Mouse (Mus musculus) midbrain, embryonic 11.5 days (tissue): ENCODE measurements around the gene Chd6. TPM values are rescaled to one million over a fixed set of nuclear protein-coding genes. Genes with fewer than 3 reads are reported as not detected.
"Not testable (repeated sequence)": the region's sequence is repeated elsewhere in the genome, so short reads cannot be mapped to it uniquely, and the experiment has no call there.

Source experiments
- ATAC-seq: fragments of 200-750 bp; cut with Nextera tagmentation; 2 replicates; pipeline ENCODE4 v1.8.0; 2017; ENCODE audit warnings: moderate TSS enrichment, moderate library complexity; ENCODE audit not compliant: low FRiP score
- DNase-seq: peaks from one replicate; pipeline ENCODE4 v3.0.0; 2015; ENCODE audit warnings: low spot score; ENCODE audit errors: missing footprints
- H3K27ac ChIP-seq: fragments of 300-500 bp; sonication (generic); 2 replicates; pipeline ENCODE4 v1.5.1; 2014; ENCODE audit warnings: low read depth, low read length
- H3K27me3 ChIP-seq: fragments of 300-500 bp; sonication (generic); 2 replicates; pipeline ENCODE4 v1.6.1; 2014; ENCODE audit warnings: mild to moderate bottlenecking, low read length, moderate library complexity, mixed read lengths; ENCODE audit not compliant: control insufficient read depth, insufficient read depth
- H3K36me3 ChIP-seq: fragments of 300-500 bp; sonication (generic); 2 replicates; pipeline ENCODE4 v1.6.1; 2014; ENCODE audit warnings: mild to moderate bottlenecking, low read length, moderate library complexity, mixed read lengths; ENCODE audit not compliant: control insufficient read depth, insufficient read depth
- H3K4me1 ChIP-seq: fragments of 300-500 bp; sonication (generic); 2 replicates; pipeline ENCODE4 v1.6.1; 2014; ENCODE audit warnings: low read length; ENCODE audit not compliant: control insufficient read depth, insufficient read depth
- H3K4me2 ChIP-seq: fragments of 300-500 bp; sonication (generic); 2 replicates; pipeline ENCODE4 v1.6.1; 2014; ENCODE audit warnings: mild to moderate bottlenecking, moderate library complexity
- H3K4me3 ChIP-seq: fragments of 300-500 bp; sonication (generic); 2 replicates; pipeline ENCODE4 v1.5.1; 2014; ENCODE audit warnings: low read depth, low read length
- H3K9ac ChIP-seq: fragments of 300-500 bp; sonication (generic); 2 replicates; pipeline ENCODE4 v1.6.1; 2014; ENCODE audit warnings: low read length
- H3K9me3 ChIP-seq: fragments of 300-500 bp; sonication (generic); 2 replicates; pipeline ENCODE4 v1.6.1; 2016; ENCODE audit warnings: low read length; ENCODE audit not compliant: control insufficient read depth
- WGBS: fragments of 180-500 bp; shearing (Covaris S2); extraction: QIAGEN DNeasy Blood & Tissue Kit; methylation state at CpG from one replicate; pipeline ENCODE4 v1.1.7; 2014; 5-methylcytosine and 5-hydroxymethylcytosine counted together
- polyA plus RNA-seq: library from polyadenylated mRNA; unstranded; fragments of >200 nt; fragmentation: Nextera tagmentation; extraction: Ambion mirVana; gene quantifications from 2 replicates; pipeline ENCODE4 v1.2.1, GENCODE M21; 2014

Chd6 gene
- polyA plus RNA-seq, 1 experiment from 2014 or later = 34.4 TPM

DNA sequence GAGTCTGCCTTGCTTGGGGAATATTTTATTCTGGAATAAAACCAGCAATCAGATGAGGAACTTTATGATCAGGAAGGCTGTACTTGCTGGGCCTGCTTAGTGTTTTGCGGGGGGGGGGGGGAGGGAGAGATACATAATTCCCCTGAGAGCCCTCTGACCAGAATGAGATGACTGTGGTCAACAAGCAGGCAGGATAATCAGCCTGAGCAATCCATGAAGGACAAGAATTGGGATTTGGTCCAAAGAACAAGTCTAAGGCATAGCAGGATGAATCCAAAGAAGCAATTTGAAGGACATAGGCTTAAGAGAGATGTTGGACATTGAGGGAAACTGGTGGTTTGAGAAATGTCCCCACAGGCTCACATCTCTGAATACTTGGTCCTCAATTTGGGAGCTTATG is 130.2 kb downstream of the Chd6 start:
- ATAC-seq = no peak
- peaks cover 16% of the 10 kb centered on the region for H3K36me3 ChIP-seq

DNA sequence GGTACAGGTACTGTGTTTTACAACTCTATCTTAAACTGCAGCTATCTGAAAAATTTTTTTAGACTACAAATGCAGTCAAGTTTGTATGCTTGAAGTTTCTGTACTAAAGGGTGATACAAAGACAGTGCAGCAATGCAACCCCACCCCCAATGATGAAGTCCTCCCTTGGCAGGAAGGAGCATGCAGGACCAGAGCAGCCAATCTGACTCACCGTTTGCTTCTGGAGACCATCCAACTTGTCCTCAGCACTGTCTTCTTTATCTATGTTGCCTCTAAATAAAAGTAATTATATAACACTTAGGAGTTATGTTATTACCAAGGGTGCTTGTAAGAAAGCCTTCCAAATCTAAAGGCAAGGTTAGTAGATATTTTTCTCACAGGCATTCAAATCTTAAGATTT is 131.6 kb downstream of the Chd6 start:
- ATAC-seq = no peak
- 93% methylated on average over 1 of the region's 1 CpGs for WGBS
- no peak for DNase-seq
- no peak overlapping the region for H3K4me2 ChIP-seq
- no peaks in the 10 kb centered on the region for H3K27me3 ChIP-seq
- no peak overlapping the region for H3K4me3 ChIP-seq
- H3K9me3 ChIP-seq = no peaks in the 10 kb centered on the region
- peaks cover 18% of the 10 kb centered on the region for H3K36me3 ChIP-seq
- H3K27ac ChIP-seq = no peak overlapping the region
- no peak overlapping the region for H3K9ac ChIP-seq
- H3K4me1 ChIP-seq = no peaks in the 10 kb centered on the region

More for the DNA sequence above, 130.2 kb downstream of the Chd6 start:
- H3K27ac ChIP-seq = no peak overlapping the region
- WGBS = 60% methylated on average over 1 of the region's 1 CpGs
- H3K9ac ChIP-seq = no peak overlapping the region
- H3K9me3 ChIP-seq = no peaks in the 10 kb centered on the region
- no peaks in the 10 kb centered on the region for H3K4me1 ChIP-seq
- no peak overlapping the region for H3K4me2 ChIP-seq
- no peak overlapping the region for H3K4me3 ChIP-seq
- DNase-seq = no peak
- H3K27me3 ChIP-seq = no peaks in the 10 kb centered on the region

DNA sequence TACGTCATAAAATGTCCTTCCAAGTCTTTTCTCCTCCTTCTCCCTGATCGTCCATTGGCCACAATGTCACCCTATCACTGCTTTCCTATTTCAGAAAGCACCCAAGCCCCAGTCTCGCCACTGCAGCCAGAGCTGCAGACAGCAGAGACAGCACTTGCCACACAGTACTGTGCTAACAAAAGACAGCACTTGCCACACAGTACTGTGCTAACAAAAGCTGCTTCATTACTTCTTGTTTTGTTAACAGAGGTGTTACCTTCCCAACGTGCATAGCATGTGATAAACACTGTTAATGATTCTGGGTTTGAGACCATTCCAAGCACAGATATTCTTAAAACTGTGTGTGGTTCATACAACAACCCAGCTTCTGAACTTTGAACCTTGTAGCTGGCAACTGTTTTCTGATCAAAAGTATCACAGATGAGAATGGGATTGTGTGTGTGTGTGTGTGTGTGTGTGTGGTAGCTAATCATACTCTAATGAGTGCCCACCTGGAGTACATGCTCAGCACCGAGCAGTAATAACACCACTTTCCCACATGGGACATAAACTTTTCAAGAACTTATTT is 135.1 kb downstream of the Chd6 start:
- H3K9ac ChIP-seq = no peak overlapping the region
- no peak overlapping the region for H3K27ac ChIP-seq
- no peaks in the 10 kb centered on the region for H3K27me3 ChIP-seq
- peaks cover 15% of the 10 kb centered on the region for H3K36me3 ChIP-seq
- DNase-seq = no peak
- no peaks in the 10 kb centered on the region for H3K9me3 ChIP-seq
- no peak overlapping the region for H3K4me3 ChIP-seq
- no peaks in the 10 kb centered on the region for H3K4me1 ChIP-seq
- no peak for ATAC-seq
- H3K4me2 ChIP-seq = no peak overlapping the region
- 88% methylated on average over 5 of the region's 5 CpGs for WGBS

DNA sequence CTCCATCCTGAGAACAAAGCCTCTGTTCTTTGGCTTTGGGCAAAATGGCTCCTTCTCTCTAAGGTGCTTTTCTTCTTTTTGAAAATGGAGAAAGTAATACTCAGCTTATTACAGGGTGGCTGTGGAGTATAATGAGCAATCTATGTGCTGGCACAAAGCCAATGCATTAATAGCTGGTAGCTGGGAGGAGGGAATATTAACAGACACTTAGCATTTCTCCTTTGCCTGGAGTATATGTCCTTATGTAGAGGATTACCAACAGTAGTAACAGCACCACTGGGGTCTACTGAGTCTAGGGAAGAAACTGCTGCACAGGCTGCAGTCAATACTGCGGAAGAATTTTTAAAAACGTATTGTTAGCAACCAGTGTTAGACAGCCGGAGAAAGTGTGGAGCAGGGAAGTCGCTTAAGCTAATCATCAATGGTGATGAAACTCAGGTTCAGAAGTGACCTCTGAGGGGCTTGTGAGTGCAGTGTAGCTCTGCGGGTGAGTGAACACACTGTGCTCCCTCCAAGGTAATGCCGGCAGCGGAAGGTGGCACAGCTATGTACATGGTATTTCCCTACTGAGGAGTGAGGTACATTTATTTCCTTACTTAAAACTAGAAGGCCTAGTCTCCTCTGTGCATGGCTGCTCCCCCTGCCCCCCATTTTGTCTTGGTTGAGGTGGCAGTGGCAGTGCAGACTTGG is 136.6 kb downstream of the Chd6 start:
- H3K4me1 ChIP-seq = no peaks in the 10 kb centered on the region
- H3K36me3 ChIP-seq = peaks cover 10% of the 10 kb centered on the region
- no peak overlapping the region for H3K4me2 ChIP-seq
- 95% methylated on average over 7 of the region's 7 CpGs for WGBS
- no peak overlapping the region for H3K4me3 ChIP-seq
- H3K27me3 ChIP-seq = no peaks in the 10 kb centered on the region
- no peak overlapping the region for H3K27ac ChIP-seq
- no peaks in the 10 kb centered on the region for H3K9me3 ChIP-seq
- DNase-seq (no peak), ATAC-seq (no peak)
- H3K9ac ChIP-seq = no peak overlapping the region

DNA sequence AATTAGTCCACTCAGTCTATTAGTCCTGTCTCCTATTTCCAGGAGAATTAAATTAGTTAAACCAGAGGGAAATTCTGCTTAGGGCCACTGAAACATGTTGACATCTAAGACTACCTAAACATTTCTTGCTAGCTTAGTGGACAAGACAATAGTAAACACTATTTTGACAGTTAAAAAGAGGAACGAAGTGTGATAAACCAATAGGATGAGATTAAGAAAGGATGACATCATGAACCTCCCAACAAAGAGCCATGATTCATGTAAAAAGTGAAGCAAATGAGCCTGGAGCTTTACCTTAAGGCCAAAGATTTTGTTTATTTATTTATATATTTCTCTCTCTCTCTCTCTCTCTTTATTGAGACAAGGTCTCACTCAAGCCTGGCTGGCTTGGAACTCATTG is 146.7 kb downstream of the Chd6 start:
- DNase-seq (no peak), ATAC-seq (no peak)
- Histone ChIP-seq H3K4me2 (no peak overlapping the region), H3K36me3 (peaks cover 25% of the 10 kb centered on the region), H3K9me3 (no peaks in the 10 kb centered on the region), H3K4me1 (no peaks in the 10 kb centered on the region), H3K4me3 (no peak overlapping the region), H3K27ac (no peak overlapping the region), H3K27me3 (no peaks in the 10 kb centered on the region), H3K9ac (no peak overlapping the region)
- WGBS = 89% methylated on average over 1 of the region's 1 CpGs

DNA sequence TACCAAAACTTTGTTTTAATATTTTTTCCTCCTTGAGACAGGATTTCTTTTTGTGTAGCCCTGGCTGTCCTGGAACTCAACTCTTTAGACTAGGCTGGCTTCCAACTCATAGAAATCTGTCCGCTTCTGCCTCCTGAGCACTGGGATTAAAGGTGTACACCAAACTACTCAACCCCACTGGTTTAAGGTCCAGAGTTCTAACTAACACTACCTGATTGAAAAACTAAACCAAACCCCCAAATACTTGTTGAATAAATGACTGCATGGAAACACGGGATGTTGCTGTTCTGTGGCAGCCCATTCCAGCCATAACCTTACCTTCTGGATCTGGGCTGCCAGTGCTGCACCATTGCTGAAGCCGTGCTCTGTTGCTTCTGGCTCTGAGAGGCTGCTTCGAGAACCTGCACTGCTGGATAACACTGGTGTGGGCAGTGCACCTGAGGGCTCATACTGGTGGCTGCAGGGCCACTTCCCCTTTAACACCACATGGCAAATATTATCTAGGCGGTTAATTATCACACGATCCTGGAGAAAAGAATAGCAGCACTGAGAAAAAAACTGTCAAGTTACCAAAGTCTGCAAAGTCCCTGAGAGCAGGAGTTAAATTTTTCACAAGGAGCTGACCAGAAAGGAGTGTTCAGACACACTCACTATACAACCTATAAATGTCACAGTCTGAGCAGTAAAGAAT is 147.8 kb downstream of the Chd6 start:
- WGBS = 93% methylated on average over 6 of the region's 6 CpGs
- ATAC-seq (no peak), DNase-seq (no peak)
- Histone ChIP-seq H3K9me3 (no peaks in the 10 kb centered on the region), H3K4me3 (no peak overlapping the region), H3K27me3 (no peaks in the 10 kb centered on the region), H3K4me1 (no peaks in the 10 kb centered on the region), H3K9ac (no peak overlapping the region), H3K27ac (no peak overlapping the region), H3K36me3 (peaks cover 23% of the 10 kb centered on the region), H3K4me2 (no peak overlapping the region)

DNA sequence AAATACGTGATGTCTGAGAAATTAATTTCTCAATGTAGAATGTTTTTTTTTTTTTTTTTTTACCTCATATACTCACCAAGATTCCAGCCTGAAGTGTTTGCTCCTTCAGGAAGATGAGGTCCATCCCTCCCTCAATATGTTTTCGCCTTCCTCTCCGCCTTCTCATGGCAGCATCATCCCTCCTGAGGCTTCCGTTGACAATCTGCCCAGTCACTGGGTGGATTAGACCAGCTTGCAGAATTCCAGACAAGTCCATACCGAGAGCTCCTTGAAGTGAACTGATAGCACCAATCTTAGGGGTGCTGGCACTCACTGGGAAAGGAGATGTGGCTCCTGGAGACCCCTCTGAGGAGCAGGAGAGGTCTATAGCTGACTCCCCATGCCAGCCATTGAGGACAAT is 149.0 kb downstream of the Chd6 start:
- Histone ChIP-seq H3K27ac (no peak overlapping the region), H3K9me3 (no peaks in the 10 kb centered on the region), H3K4me1 (no peaks in the 10 kb centered on the region), H3K4me2 (no peak overlapping the region), H3K27me3 (no peaks in the 10 kb centered on the region), H3K4me3 (no peak overlapping the region), H3K36me3 (peaks cover 22% of the 10 kb centered on the region), H3K9ac (no peak overlapping the region)
- 98% methylated on average over 5 of the region's 5 CpGs for WGBS
- ATAC-seq = no peak
- no peak for DNase-seq

DNA sequence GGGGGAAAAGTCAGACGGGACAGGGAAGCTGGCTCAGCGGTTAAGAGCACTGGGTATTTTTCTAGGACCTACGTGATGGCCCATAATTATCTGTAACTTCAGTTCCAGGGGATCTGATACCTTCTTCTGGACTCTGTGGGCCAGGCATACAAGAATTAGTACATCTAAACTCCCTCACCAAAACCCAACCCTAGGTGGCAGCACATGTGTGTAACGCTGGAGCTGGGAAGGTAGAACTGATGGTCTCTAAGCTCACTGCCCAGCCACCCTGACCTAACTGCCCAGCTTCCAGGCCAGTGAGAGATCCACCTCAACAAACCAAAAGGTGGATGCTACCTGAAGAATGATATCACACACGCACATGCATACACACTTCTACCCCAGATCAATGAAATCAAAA is 150.1 kb downstream of the Chd6 start:
- ATAC-seq (no peak), DNase-seq (no peak)
- Histone ChIP-seq H3K27ac (no peak overlapping the region), H3K4me3 (no peak overlapping the region), H3K4me2 (no peak overlapping the region), H3K4me1 (no peaks in the 10 kb centered on the region), H3K9ac (no peak overlapping the region), H3K27me3 (no peaks in the 10 kb centered on the region), H3K9me3 (no peaks in the 10 kb centered on the region), H3K36me3 (peaks cover 25% of the 10 kb centered on the region)
- WGBS = 88% methylated on average over 5 of the region's 5 CpGs

DNA sequence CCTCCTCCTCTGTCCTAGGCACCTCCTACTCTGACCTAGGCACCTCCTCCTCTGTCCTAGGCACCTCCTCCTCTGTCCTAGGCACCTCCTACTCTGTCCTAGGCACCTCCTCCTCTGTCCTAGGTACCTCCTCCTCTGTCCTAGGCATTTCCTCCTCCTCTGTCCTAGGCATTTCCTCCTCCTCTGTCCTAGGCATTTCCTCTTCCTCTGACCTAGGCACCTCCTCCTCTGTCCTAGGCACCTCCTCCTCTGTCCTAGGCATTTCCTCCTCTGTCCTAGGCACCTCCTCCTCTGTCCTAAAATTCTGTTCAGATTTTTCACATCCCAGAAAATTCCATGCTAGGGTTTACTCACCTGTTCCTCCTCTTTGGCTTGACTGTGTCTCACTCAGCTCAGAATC is 151.1 kb downstream of the Chd6 start:
- H3K27me3 ChIP-seq, DNase-seq, H3K4me3 ChIP-seq, H3K4me1 ChIP-seq, ATAC-seq, H3K9ac ChIP-seq, H3K9me3 ChIP-seq, H3K4me2 ChIP-seq, H3K27ac ChIP-seq: not testable (repeated sequence)
- H3K36me3 ChIP-seq = peaks cover 31% of the 10 kb centered on the region
